Mouse (Mus musculus) erythroblast, adult 5-6 weeks (primary cell): ENCODE results near the gene Nr1i3. TPM values are rescaled to one million over a fixed set of nuclear protein-coding genes. Genes with fewer than 3 reads are reported as not detected.

Source experiments
- total RNA-seq, 2 experiments: library from RNA; stranded (forward) in 1 of 2; stranded (reverse) in 1 of 2; fragments of 150-400 nt in 1 of 2; fragments of 200-764, 138-1000 nt in 1 of 2; gene quantifications; 2 replicates each; pipeline versions ENCODE4 v1.2.3 to v1.2.4; 2015 to 2017; ENCODE audit warnings: low replicate concordance in 2 of 2

Gene Nr1i3
- total RNA-seq, 2 experiments from 2014 or later = not detected

Other genes with a start within 250 kb of the Nr1i3 start
- gene Fcgr2b, start 237.4 kb upstream of the Nr1i3 start, total RNA-seq (2015; ENCODE audit: low replicate concordance) = 38.0 and 43.5 TPM in 2 replicates
- gene Fcgr2b, start 237.4 kb upstream of the Nr1i3 start, total RNA-seq (2017; ENCODE audit: low replicate concordance) = 20.1 and 23.1 TPM in 2 replicates
- 15.3 and 27.5 TPM in 2 replicates for gene Fcgr4, start 195.1 kb upstream of the Nr1i3 start, total RNA-seq (2015; ENCODE audit: low replicate concordance)
- gene Fcgr4, start 195.1 kb upstream of the Nr1i3 start, total RNA-seq (2017; ENCODE audit: low replicate concordance) = 9.3 and 10.6 TPM in 2 replicates
- 100 and 146 TPM in 2 replicates for gene Fcgr3, start 149.0 kb upstream of the Nr1i3 start, total RNA-seq (2015; ENCODE audit: low replicate concordance)
- 78.3 and 110 TPM in 2 replicates for gene Fcgr3, start 149.0 kb upstream of the Nr1i3 start, total RNA-seq (2017; ENCODE audit: low replicate concordance)
- not detected in 2 replicates for gene Cfap126, start 100.1 kb upstream of the Nr1i3 start, total RNA-seq (2015; ENCODE audit: low replicate concordance)
- gene Cfap126, start 100.1 kb upstream of the Nr1i3 start, total RNA-seq (2017; ENCODE audit: low replicate concordance) = not detected in 2 replicates
- 15.6 and 40.3 TPM in 2 replicates for gene Sdhc, start 63.4 kb upstream of the Nr1i3 start, total RNA-seq (2015; ENCODE audit: low replicate concordance)
- 9.2 and 20.0 TPM in 2 replicates for gene Sdhc, start 63.4 kb upstream of the Nr1i3 start, total RNA-seq (2017; ENCODE audit: low replicate concordance)
- gene Mpz, start 63.3 kb upstream of the Nr1i3 start, total RNA-seq (2015; ENCODE audit: low replicate concordance) = not detected in 2 replicates
- gene Mpz, start 63.3 kb upstream of the Nr1i3 start, total RNA-seq (2017; ENCODE audit: low replicate concordance) = not detected in 2 replicates
- gene Pcp4l1, start 17.7 kb upstream of the Nr1i3 start, total RNA-seq (2015; ENCODE audit: low replicate concordance) = not detected in 2 replicates
- gene Pcp4l1, start 17.7 kb upstream of the Nr1i3 start, total RNA-seq (2017; ENCODE audit: low replicate concordance) = 0.84 and 3.2 TPM in 2 replicates
- 4.0 and 4.2 TPM in 2 replicates for gene Tomm40l, start 8.5 kb downstream of the Nr1i3 start, total RNA-seq (2015; ENCODE audit: low replicate concordance)
- gene Tomm40l, start 8.5 kb downstream of the Nr1i3 start, total RNA-seq (2017; ENCODE audit: low replicate concordance) = 2.2 and 2.6 TPM in 2 replicates
- not detected in 2 replicates for gene Apoa2, start 11.1 kb downstream of the Nr1i3 start, total RNA-seq (2015; ENCODE audit: low replicate concordance)
- not detected in 2 replicates for gene Apoa2, start 11.1 kb downstream of the Nr1i3 start, total RNA-seq (2017; ENCODE audit: low replicate concordance)
- 269 and 282 TPM in 2 replicates for gene Fcer1g, start 20.4 kb downstream of the Nr1i3 start, total RNA-seq (2015; ENCODE audit: low replicate concordance)
- 89.5 and 162 TPM in 2 replicates for gene Fcer1g, start 20.4 kb downstream of the Nr1i3 start, total RNA-seq (2017; ENCODE audit: low replicate concordance)
- 0.19 TPM in 1 of 2 replicates, not detected in the other for gene Adamts4, start 36.5 kb downstream of the Nr1i3 start, total RNA-seq (2015; ENCODE audit: low replicate concordance)
- gene Adamts4, start 36.5 kb downstream of the Nr1i3 start, total RNA-seq (2017; ENCODE audit: low replicate concordance) = not detected in 2 replicates
- gene Ndufs2, start 37.4 kb downstream of the Nr1i3 start, total RNA-seq (2015; ENCODE audit: low replicate concordance) = 62.9 and 78.4 TPM in 2 replicates
- gene Ndufs2, start 37.4 kb downstream of the Nr1i3 start, total RNA-seq (2017; ENCODE audit: low replicate concordance) = 48.0 and 62.1 TPM in 2 replicates
- gene B4galt3, start 56.4 kb downstream of the Nr1i3 start, total RNA-seq (2015; ENCODE audit: low replicate concordance) = 8.1 and 11.3 TPM in 2 replicates
- 7.7 and 29.1 TPM in 2 replicates for gene B4galt3, start 56.4 kb downstream of the Nr1i3 start, total RNA-seq (2017; ENCODE audit: low replicate concordance)
- gene Ppox, start 67.2 kb downstream of the Nr1i3 start, total RNA-seq (2015; ENCODE audit: low replicate concordance) = 416 and 462 TPM in 2 replicates
- gene Ppox, start 67.2 kb downstream of the Nr1i3 start, total RNA-seq (2017; ENCODE audit: low replicate concordance) = 506 and 765 TPM in 2 replicates
- gene Usp21, start 74.0 kb downstream of the Nr1i3 start, total RNA-seq (2015; ENCODE audit: low replicate concordance) = 9.6 and 12.1 TPM in 2 replicates
- gene Usp21, start 74.0 kb downstream of the Nr1i3 start, total RNA-seq (2017; ENCODE audit: low replicate concordance) = 9.4 and 13.9 TPM in 2 replicates
- 23.4 and 28.6 TPM in 2 replicates for gene Ufc1, start 81.1 kb downstream of the Nr1i3 start, total RNA-seq (2015; ENCODE audit: low replicate concordance)
- gene Ufc1, start 81.1 kb downstream of the Nr1i3 start, total RNA-seq (2017; ENCODE audit: low replicate concordance) = 13.9 and 19.3 TPM in 2 replicates
- 3.8 and 4.8 TPM in 2 replicates for gene Dedd, start 115.2 kb downstream of the Nr1i3 start, total RNA-seq (2015; ENCODE audit: low replicate concordance)
- 4.3 and 6.7 TPM in 2 replicates for gene Dedd, start 115.2 kb downstream of the Nr1i3 start, total RNA-seq (2017; ENCODE audit: low replicate concordance)
- 6.7 and 7.3 TPM in 2 replicates for gene Nit1, start 131.7 kb downstream of the Nr1i3 start, total RNA-seq (2015; ENCODE audit: low replicate concordance)
- gene Nit1, start 131.7 kb downstream of the Nr1i3 start, total RNA-seq (2017; ENCODE audit: low replicate concordance) = 11.0 and 13.8 TPM in 2 replicates
- 5.4 and 7.1 TPM in 2 replicates for gene Pfdn2, start 131.7 kb downstream of the Nr1i3 start, total RNA-seq (2015; ENCODE audit: low replicate concordance)
- gene Pfdn2, start 131.7 kb downstream of the Nr1i3 start, total RNA-seq (2017; ENCODE audit: low replicate concordance) = 1.5 and 15.1 TPM in 2 replicates
- gene Klhdc9, start 146.8 kb downstream of the Nr1i3 start, total RNA-seq (2015; ENCODE audit: low replicate concordance) = not detected in 2 replicates
- not detected in 2 replicates for gene Klhdc9, start 146.8 kb downstream of the Nr1i3 start, total RNA-seq (2017; ENCODE audit: low replicate concordance)
- not detected in 2 replicates for gene Nectin4, start 156.1 kb downstream of the Nr1i3 start, total RNA-seq (2015; ENCODE audit: low replicate concordance)
- 0.68 TPM in 1 of 2 replicates, not detected in the other for gene Nectin4, start 156.1 kb downstream of the Nr1i3 start, total RNA-seq (2017; ENCODE audit: low replicate concordance)
- 20.1 and 21.1 TPM in 2 replicates for gene Arhgap30, start 175.0 kb downstream of the Nr1i3 start, total RNA-seq (2015; ENCODE audit: low replicate concordance)
- 25.9 and 26.9 TPM in 2 replicates for gene Arhgap30, start 175.0 kb downstream of the Nr1i3 start, total RNA-seq (2017; ENCODE audit: low replicate concordance)
- gene Usf1, start 197.3 kb downstream of the Nr1i3 start, total RNA-seq (2015; ENCODE audit: low replicate concordance) = 2.7 and 12.7 TPM in 2 replicates
- 9.1 and 23.1 TPM in 2 replicates for gene Usf1, start 197.3 kb downstream of the Nr1i3 start, total RNA-seq (2017; ENCODE audit: low replicate concordance)
- not detected in 2 replicates for gene Tstd1, start 204.9 kb downstream of the Nr1i3 start, total RNA-seq (2015; ENCODE audit: low replicate concordance)
- gene Tstd1, start 204.9 kb downstream of the Nr1i3 start, total RNA-seq (2017; ENCODE audit: low replicate concordance) = not detected in 2 replicates
- not detected in 2 replicates for gene F11r, start 223.6 kb downstream of the Nr1i3 start, total RNA-seq (2015; ENCODE audit: low replicate concordance)
- gene F11r, start 223.6 kb downstream of the Nr1i3 start, total RNA-seq (2017; ENCODE audit: low replicate concordance) = 0.42 TPM in 1 of 2 replicates, not detected in the other